Mouse (Mus musculus) heart, embryonic 10.5 days (tissue): ENCODE results near the gene Dexi. TPM values are rescaled to one million over a fixed set of nuclear protein-coding genes. Genes with fewer than 3 reads are reported as not detected.

Source experiments
- DNase-seq: peaks from one replicate; pipeline ENCODE4 v3.0.0-alpha.2; 2017; ENCODE audit warnings: low spot score
- H3K27ac ChIP-seq: fragments of 300-500 bp; sonication (generic); 2 replicates; pipeline ENCODE4 v1.5.1; 2016; ENCODE audit warnings: mild to moderate bottlenecking
- H3K27me3 ChIP-seq: fragments of 300-500 bp; sonication (generic); 2 replicates; pipeline ENCODE4 v1.6.1; 2016; ENCODE audit warnings: mild to moderate bottlenecking; ENCODE audit not compliant: poor library complexity, insufficient read depth, severe bottlenecking
- H3K36me3 ChIP-seq: fragments of 300-500 bp; sonication (generic); 2 replicates; pipeline ENCODE4 v1.6.1; 2016; ENCODE audit warnings: mild to moderate bottlenecking, moderate library complexity
- H3K4me1 ChIP-seq: fragments of 300-500 bp; sonication (generic); 2 replicates; pipeline ENCODE4 v1.6.1; 2016; ENCODE audit warnings: mild to moderate bottlenecking
- H3K4me3 ChIP-seq: fragments of 300-500 bp; sonication (generic); 2 replicates; pipeline ENCODE4 v1.5.1; 2016; ENCODE audit warnings: mild to moderate bottlenecking, moderate library complexity
- H3K9me3 ChIP-seq: fragments of 300-500 bp; sonication (generic); 2 replicates; pipeline ENCODE4 v1.6.1; 2016; ENCODE audit warnings: mild to moderate bottlenecking, moderate library complexity
- WGBS: fragments of 180-500 bp; shearing (Covaris S2); methylation state at CpG from one replicate; pipeline ENCODE4 v1.1.7; 2016; 5-methylcytosine and 5-hydroxymethylcytosine counted together
- polyA plus RNA-seq: library from polyadenylated mRNA; unstranded; fragments of >200 nt; fragmentation: Nextera tagmentation; extraction: Ambion mirVana; gene quantifications from 2 replicates; pipeline ENCODE4 v1.2.1, GENCODE M21; 2016

Gene Dexi
- polyA plus RNA-seq, 1 experiment from 2014 or later = 13.8 TPM

- H3K9me3 ChIP-seq = no peaks in the 10 kb centered on the region
- no peak overlapping the region for H3K4me3 ChIP-seq
- 83% methylated on average over 4 of the region's 4 CpGs for WGBS
- H3K36me3 ChIP-seq = peaks cover 25% of the 10 kb centered on the region; the same call in 1 of the 2 replicates
- peaks cover 15% of the 10 kb centered on the region for H3K4me1 ChIP-seq
- no peak overlapping the region for H3K27ac ChIP-seq
- no peaks in the 10 kb centered on the region for H3K27me3 ChIP-seq
- DNase-seq = no peak
Observed at GRCm38 (mm10) chr16:10533781-10534180, 9.1 kb downstream of the Dexi start.

GRCm38 (mm10) chr16:10530179-10530578 lies 12.7 kb downstream of the Dexi start:
- H3K27ac ChIP-seq = peak overlapping the region; percentile 52; the same call in 1 of the 2 replicates
- no peaks in the 10 kb centered on the region for H3K27me3 ChIP-seq
- peaks cover 15% of the 10 kb centered on the region for H3K4me1 ChIP-seq
- no peak for DNase-seq
- 68% methylated on average over 4 of the region's 4 CpGs for WGBS
- peaks cover 23% of the 10 kb centered on the region; the same call in 1 of the 2 replicates for H3K36me3 ChIP-seq
- no peaks in the 10 kb centered on the region for H3K9me3 ChIP-seq
- no peak overlapping the region for H3K4me3 ChIP-seq

- WGBS = 75% methylated on average over 3 of the region's 3 CpGs
Observed at GRCm38 (mm10) chr16:10528382-10528781, 14.5 kb downstream of the Dexi start.

GRCm38 (mm10) chr16:10527046-10527644 lies 15.7 kb downstream of the Dexi start:
- peaks cover 15% of the 10 kb centered on the region; the same call in 1 of the 2 replicates for H3K36me3 ChIP-seq
- no peak for DNase-seq
- no peaks in the 10 kb centered on the region for H3K27me3 ChIP-seq
- no peaks in the 10 kb centered on the region for H3K9me3 ChIP-seq
- WGBS = 76% methylated on average over 6 of the region's 6 CpGs
- H3K4me1 ChIP-seq = peaks cover 10% of the 10 kb centered on the region
- H3K4me3 ChIP-seq = no peak overlapping the region
- no peak overlapping the region for H3K27ac ChIP-seq

More at GRCm38 (mm10) chr16:10528382-10528781, 14.5 kb downstream of the Dexi start:
- Histone ChIP-seq H3K27ac (no peak overlapping the region), H3K27me3 (no peaks in the 10 kb centered on the region), H3K4me3 (no peak overlapping the region), H3K4me1 (peaks cover 10% of the 10 kb centered on the region), H3K9me3 (no peaks in the 10 kb centered on the region), H3K36me3 (peaks cover 19% of the 10 kb centered on the region; the same call in 1 of the 2 replicates)
- no peak for DNase-seq

- Histone ChIP-seq H3K27me3 (no peaks in the 10 kb centered on the region), H3K4me1 (peaks cover 8% of the 10 kb centered on the region), H3K36me3 (peaks cover 9% of the 10 kb centered on the region; the same call in 1 of the 2 replicates), H3K4me3 (no peak overlapping the region), H3K9me3 (no peaks in the 10 kb centered on the region), H3K27ac (no peak overlapping the region)
- WGBS = 58% methylated on average over 2 of the region's 2 CpGs
- no peak for DNase-seq
Observed at GRCm38 (mm10) chr16:10525610-10525980, 17.3 kb downstream of the Dexi start.

- H3K9me3 ChIP-seq = no peaks in the 10 kb centered on the region
- no peak overlapping the region for H3K4me3 ChIP-seq
- 0 out of 2 replicates have a peak, but pooled peaks cover 3% of the 10 kb centered on the region for H3K4me1 ChIP-seq
- 74% methylated on average over 4 of the region's 4 CpGs for WGBS
- no peak overlapping the region for H3K27ac ChIP-seq
- no peak for DNase-seq
- H3K36me3 ChIP-seq = peaks cover 5% of the 10 kb centered on the region; the same call in 1 of the 2 replicates
- H3K27me3 ChIP-seq = no peaks in the 10 kb centered on the region
Observed at GRCm38 (mm10) chr16:10524866-10525609, 17.8 kb downstream of the Dexi start.

GRCm38 (mm10) chr16:10523650-10524049 lies 19.2 kb downstream of the Dexi start:
- no peak overlapping the region for H3K27ac ChIP-seq
- H3K4me3 ChIP-seq = no peak overlapping the region
- H3K27me3 ChIP-seq = no peaks in the 10 kb centered on the region
- no peak for DNase-seq
- no peaks in the 10 kb centered on the region for H3K36me3 ChIP-seq
- H3K9me3 ChIP-seq = no peaks in the 10 kb centered on the region
- H3K4me1 ChIP-seq = no peaks in the 10 kb centered on the region
- 84% methylated on average over 8 of the region's 8 CpGs for WGBS

- Histone ChIP-seq H3K4me3 (no peak overlapping the region), H3K36me3 (no peaks in the 10 kb centered on the region), H3K9me3 (no peaks in the 10 kb centered on the region), H3K4me1 (peaks cover 3% of the 10 kb centered on the region; the same call in 1 of the 2 replicates), H3K27me3 (no peaks in the 10 kb centered on the region), H3K27ac (no peak overlapping the region)
- DNase-seq = no peak
- 90% methylated on average over 1 of the region's 1 CpGs for WGBS
Observed at GRCm38 (mm10) chr16:10522811-10523210, 20.0 kb downstream of the Dexi start.

GRCm38 (mm10) chr16:10520908-10521614 lies 21.8 kb downstream of the Dexi start:
- H3K9me3 ChIP-seq = no peaks in the 10 kb centered on the region
- DNase-seq = peak; percentile 84

GRCm38 (mm10) chr16:10518030-10518429 lies 24.8 kb downstream of the Dexi start:
- no peaks in the 10 kb centered on the region for H3K36me3 ChIP-seq
- no peaks in the 10 kb centered on the region for H3K27me3 ChIP-seq
- DNase-seq = no peak
- H3K4me3 ChIP-seq = no peak overlapping the region
- no peaks in the 10 kb centered on the region for H3K9me3 ChIP-seq
- H3K27ac ChIP-seq = no peak overlapping the region
- peaks cover 10% of the 10 kb centered on the region for H3K4me1 ChIP-seq
- WGBS = 49% methylated on average over 5 of the region's 5 CpGs

More at GRCm38 (mm10) chr16:10520908-10521614, 21.8 kb downstream of the Dexi start:
- WGBS = 48% methylated on average over 2 of the region's 2 CpGs
- no peaks in the 10 kb centered on the region for H3K27me3 ChIP-seq
- no peak overlapping the region for H3K27ac ChIP-seq
- H3K36me3 ChIP-seq = no peaks in the 10 kb centered on the region
- peaks cover 10% of the 10 kb centered on the region for H3K4me1 ChIP-seq
- H3K4me3 ChIP-seq = no peak overlapping the region

- H3K27ac ChIP-seq = no peak overlapping the region
- H3K9me3 ChIP-seq = no peaks in the 10 kb centered on the region
- WGBS = 87% methylated on average over 12 of the region's 12 CpGs
- H3K36me3 ChIP-seq = no peaks in the 10 kb centered on the region
- H3K4me1 ChIP-seq = peaks cover 10% of the 10 kb centered on the region
- no peak overlapping the region for H3K4me3 ChIP-seq
- peaks cover 2% of the 10 kb centered on the region; the same call in 1 of the 2 replicates for H3K27me3 ChIP-seq
- no peak for DNase-seq
Observed at GRCm38 (mm10) chr16:10515953-10516572, 26.8 kb downstream of the Dexi start.

GRCm38 (mm10) chr16:10511134-10511520 lies 31.7 kb downstream of the Dexi start:
- 83% methylated on average over 12 of the region's 12 CpGs for WGBS
- Histone ChIP-seq H3K36me3 (no peaks in the 10 kb centered on the region), H3K4me3 (no peak overlapping the region), H3K4me1 (no peaks in the 10 kb centered on the region), H3K27me3 (peaks cover 17% of the 10 kb centered on the region; the same call in 1 of the 2 replicates), H3K27ac (no peak overlapping the region), H3K9me3 (no peaks in the 10 kb centered on the region)
- no peak for DNase-seq
